Mouse (Mus musculus): ENCODE data around the gene Bmp3. TPM values are rescaled to one million over a fixed set of nuclear protein-coding genes. Genes with fewer than 3 reads are reported as not detected.

Gene Bmp3
- total RNA-seq (2014; rRNA removed) (6.0 and 7.8 TPM in 2 replicates), polyA plus RNA-seq (2015; fragmentation: Nextera tagmentation; extraction: Ambion mirVana) (1.3 and 2.2 TPM in 2 replicates)

- H3K4me1 ChIP-seq (ENCODE audit: insufficient read depth), result 0 out of 2 replicates have a peak, but pooled peaks cover 3% of the 10 kb centered on the region
- 3% methylated on average over 10 of the region's 10 CpGs for WGBS
- H3K27me3 ChIP-seq (ENCODE audit: insufficient read depth, low read length), result no peaks in the 10 kb centered on the region
- no peak within 1 kb of the TSS for H3K27ac ChIP-seq (ENCODE audit: low read depth, low read length)
- peak within 1 kb of the TSS; percentile 58 for H3K4me3 ChIP-seq (ENCODE audit: low read depth, low read length)
- TF ChIP-seq CTCF (IDR thresholded peaks at IDR 0.05; ENCODE audit: low read depth), result no peak
- peak within 1 kb of the TSS; percentile 100 for H3K4me2 ChIP-seq (ENCODE audit: low read depth)
- H3K9me3 ChIP-seq (ENCODE audit: low read length), result no peaks in the 10 kb centered on the region
- DNase-seq, result no peak
- ATAC-seq, result peak; percentile 58
- H3K9ac ChIP-seq, result peak within 1 kb of the TSS; percentile 63
- no peaks in the 10 kb centered on the region for H3K36me3 ChIP-seq (ENCODE audit: insufficient read depth)
Measured at GRCm38 (mm10) chr5:98854264-98854626, at the start of gene Bmp3. Bmp3 (plus strand) TSS chr5:98854415.

- no peak overlapping the region for H3K9ac ChIP-seq
- no peaks in the 10 kb centered on the region for H3K4me1 ChIP-seq (ENCODE audit: insufficient read depth)
- no peak for TF ChIP-seq CTCF (IDR thresholded peaks at IDR 0.05; ENCODE audit: low read depth)
- H3K9me3 ChIP-seq (ENCODE audit: low read length), result no peaks in the 10 kb centered on the region
- H3K27ac ChIP-seq (ENCODE audit: low read depth, low read length), result no peak overlapping the region
- WGBS, result 91% methylated on average over 6 of the region's 6 CpGs
- no peaks in the 10 kb centered on the region for H3K27me3 ChIP-seq (ENCODE audit: insufficient read depth, low read length)
- no peaks in the 10 kb centered on the region for H3K36me3 ChIP-seq (ENCODE audit: insufficient read depth)
- no peak overlapping the region for H3K4me2 ChIP-seq (ENCODE audit: low read depth)
- ATAC-seq, result no peak
- H3K4me3 ChIP-seq (ENCODE audit: low read depth, low read length), result no peak overlapping the region
- DNase-seq, result no peak
Measured at GRCm38 (mm10) chr5:98804761-98805160, 49.5 kb upstream of the Bmp3 start.

- H3K36me3 ChIP-seq (ENCODE audit: insufficient read depth), result no peaks in the 10 kb centered on the region
- no peaks in the 10 kb centered on the region for H3K9me3 ChIP-seq (ENCODE audit: low read length)
- ATAC-seq (no peak), DNase-seq (no peak)
- no peak overlapping the region for H3K27ac ChIP-seq (ENCODE audit: low read depth, low read length)
- no peak overlapping the region for H3K4me2 ChIP-seq (ENCODE audit: low read depth)
- H3K9ac ChIP-seq, result no peak overlapping the region
- H3K4me1 ChIP-seq (ENCODE audit: insufficient read depth), result no peaks in the 10 kb centered on the region
- TF ChIP-seq CTCF (IDR thresholded peaks at IDR 0.05; ENCODE audit: low read depth), result no peak
- no peaks in the 10 kb centered on the region for H3K27me3 ChIP-seq (ENCODE audit: insufficient read depth, low read length)
- H3K4me3 ChIP-seq (ENCODE audit: low read depth, low read length), result no peak overlapping the region
- 86% methylated on average over 4 of the region's 4 CpGs for WGBS
Measured at GRCm38 (mm10) chr5:98806492-98806891, 47.7 kb upstream of the Bmp3 start.

GRCm38 (mm10) chr5:98807022-98807421, 47.2 kb upstream of the Bmp3 start:
- H3K4me3 ChIP-seq (ENCODE audit: low read depth, low read length), result no peak overlapping the region
- no peaks in the 10 kb centered on the region for H3K27me3 ChIP-seq (ENCODE audit: insufficient read depth, low read length)
- H3K9ac ChIP-seq, result no peak overlapping the region
- H3K36me3 ChIP-seq (ENCODE audit: insufficient read depth), result no peaks in the 10 kb centered on the region
- no peaks in the 10 kb centered on the region for H3K4me1 ChIP-seq (ENCODE audit: insufficient read depth)
- ATAC-seq (peak; percentile 60; the same call in 1 of the 2 replicates), DNase-seq (peak; percentile 42)
- TF ChIP-seq CTCF (IDR thresholded peaks at IDR 0.05; ENCODE audit: low read depth), result no peak
- no peak overlapping the region for H3K27ac ChIP-seq (ENCODE audit: low read depth, low read length)
- no peak overlapping the region for H3K4me2 ChIP-seq (ENCODE audit: low read depth)
- H3K9me3 ChIP-seq (ENCODE audit: low read length), result no peaks in the 10 kb centered on the region
- 76% methylated on average over 7 of the region's 7 CpGs for WGBS

- no peaks in the 10 kb centered on the region for H3K27me3 ChIP-seq (ENCODE audit: insufficient read depth, low read length)
- WGBS, result 71% methylated on average over 9 of the region's 9 CpGs
- no peak overlapping the region for H3K4me3 ChIP-seq (ENCODE audit: low read depth, low read length)
- H3K27ac ChIP-seq (ENCODE audit: low read depth, low read length), result no peak overlapping the region
- no peaks in the 10 kb centered on the region for H3K36me3 ChIP-seq (ENCODE audit: insufficient read depth)
- H3K4me2 ChIP-seq (ENCODE audit: low read depth), result no peak overlapping the region
- H3K9me3 ChIP-seq (ENCODE audit: low read length), result no peaks in the 10 kb centered on the region
- H3K9ac ChIP-seq, result no peak overlapping the region
- DNase-seq (no peak), ATAC-seq (no peak)
- TF ChIP-seq CTCF (IDR thresholded peaks at IDR 0.05; ENCODE audit: low read depth), result no peak
- H3K4me1 ChIP-seq (ENCODE audit: insufficient read depth), result no peaks in the 10 kb centered on the region
Measured at GRCm38 (mm10) chr5:98807953-98808352, 46.3 kb upstream of the Bmp3 start.

GRCm38 (mm10) chr5:98812380-98812779, 41.8 kb upstream of the Bmp3 start:
- no peak for ATAC-seq
- 98% methylated on average over 1 of the region's 1 CpGs for WGBS

GRCm38 (mm10) chr5:98815269-98815668, 38.9 kb upstream of the Bmp3 start:
- Histone ChIP-seq H3K9me3 (ENCODE audit: low read length) (no peaks in the 10 kb centered on the region), H3K4me2 (ENCODE audit: low read depth) (no peak overlapping the region), H3K27me3 (ENCODE audit: insufficient read depth, low read length) (no peaks in the 10 kb centered on the region), H3K4me3 (ENCODE audit: low read depth, low read length) (no peak overlapping the region), H3K27ac (ENCODE audit: low read depth, low read length) (no peak overlapping the region), H3K9ac (no peak overlapping the region), H3K4me1 (ENCODE audit: insufficient read depth) (no peaks in the 10 kb centered on the region), H3K36me3 (ENCODE audit: insufficient read depth) (no peaks in the 10 kb centered on the region)
- 65% methylated on average over 1 of the region's 1 CpGs for WGBS
- DNase-seq (no peak), ATAC-seq (no peak)
- TF ChIP-seq CTCF (IDR thresholded peaks at IDR 0.05; ENCODE audit: low read depth), result no peak

More at GRCm38 (mm10) chr5:98812380-98812779, 41.8 kb upstream of the Bmp3 start:
- Histone ChIP-seq H3K4me2 (ENCODE audit: low read depth) (no peak overlapping the region), H3K4me3 (ENCODE audit: low read depth, low read length) (no peak overlapping the region), H3K36me3 (ENCODE audit: insufficient read depth) (no peaks in the 10 kb centered on the region), H3K9ac (no peak overlapping the region), H3K27me3 (ENCODE audit: insufficient read depth, low read length) (no peaks in the 10 kb centered on the region), H3K27ac (ENCODE audit: low read depth, low read length) (no peak overlapping the region), H3K9me3 (ENCODE audit: low read length) (no peaks in the 10 kb centered on the region), H3K4me1 (ENCODE audit: insufficient read depth) (no peaks in the 10 kb centered on the region)
- no peak for DNase-seq
- no peak for TF ChIP-seq CTCF (IDR thresholded peaks at IDR 0.05; ENCODE audit: low read depth)

All from forebrain, postnatal 0 days (tissue).